Mouse (Mus musculus) intestine, postnatal 0 days (tissue): ENCODE data around the gene Tmem231. TPM values are rescaled to one million over a fixed set of nuclear protein-coding genes. Genes with fewer than 3 reads are reported as not detected.

Experiments used
- ATAC-seq: fragments of 200-750 bp; cut with Nextera tagmentation; 2 replicates; pipeline ENCODE4 v1.8.0; 2017; ENCODE audit warnings: mild to moderate bottlenecking, moderate TSS enrichment, moderate library complexity
- H3K27ac ChIP-seq: fragments of 300-500 bp; sonication (generic); 2 replicates; pipeline ENCODE4 v1.5.1; 2014; ENCODE audit warnings: mild to moderate bottlenecking, low read depth, low read length, moderate library complexity
- H3K27me3 ChIP-seq: fragments of 300-500 bp; sonication (generic); replicated peaks from 2 replicates; pipeline ENCODE4 v1.6.1; 2014; ENCODE audit warnings: low read length, mixed read lengths; ENCODE audit not compliant: control insufficient read depth, insufficient read depth
- H3K36me3 ChIP-seq: fragments of 300-500 bp; sonication (generic); 2 replicates; pipeline ENCODE4 v1.6.1; 2014; ENCODE audit warnings: mild to moderate bottlenecking, moderate library complexity; ENCODE audit not compliant: control insufficient read depth, insufficient read depth
- H3K4me1 ChIP-seq: fragments of 300-500 bp; sonication (generic); replicated peaks from 2 replicates; pipeline ENCODE4 v1.6.1; 2014; ENCODE audit warnings: antibody characterized with exemption, low read length, mixed read lengths; ENCODE audit not compliant: control insufficient read depth, insufficient read depth
- H3K4me2 ChIP-seq: fragments of 300-500 bp; sonication (generic); replicated peaks from 2 replicates; pipeline ENCODE4 v1.6.1; 2014; ENCODE audit warnings: low read depth, mild to moderate bottlenecking, moderate library complexity
- H3K4me3 ChIP-seq: fragments of 300-500 bp; sonication (generic); 2 replicates; pipeline ENCODE4 v1.5.1; 2014; ENCODE audit warnings: low read depth, low read length
- H3K9ac ChIP-seq: fragments of 300-500 bp; sonication (generic); 2 replicates; pipeline ENCODE4 v1.6.1; 2014; ENCODE audit warnings: mild to moderate bottlenecking, low read depth, low read length
- H3K9me3 ChIP-seq: fragments of 300-500 bp; sonication (generic); 2 replicates; pipeline ENCODE4 v1.6.1; 2016; ENCODE audit warnings: mixed run types; ENCODE audit not compliant: control insufficient read depth
- CTCF ChIP-seq: sonication (generic); IDR thresholded peaks from 2 replicates; pipeline ENCODE4 v1.5.1; 2016; ENCODE audit warnings: low read depth, mild to moderate bottlenecking, control low read depth, antibody characterized with exemption, moderate library complexity
- WGBS: fragments of 180-500 bp; shearing (Covaris S2); extraction: QIAGEN DNeasy Blood & Tissue Kit; methylation state at CpG from one replicate; pipeline ENCODE4 v1.1.7; 2014; 5-methylcytosine and 5-hydroxymethylcytosine counted together
- polyA plus RNA-seq: library from polyadenylated mRNA; unstranded; fragments of >200 nt; fragmentation: Nextera tagmentation; extraction: Ambion mirVana; gene quantifications from 2 replicates; pipeline ENCODE4 v1.2.1, GENCODE M21; 2015

Gene Tmem231
- 1.8 and 2.2 TPM in 2 replicates for polyA plus RNA-seq

- no peaks in the 10 kb centered on the region for H3K4me1 ChIP-seq
- ATAC-seq: peak; percentile 93
- peak within 1 kb of the TSS; percentile 62 for H3K4me3 ChIP-seq
- H3K4me2 ChIP-seq: peak within 1 kb of the TSS; percentile 98
- H3K27me3 ChIP-seq: no peaks in the 10 kb centered on the region
- no peaks in the 10 kb centered on the region for H3K9me3 ChIP-seq
- no peaks in the 10 kb centered on the region for H3K36me3 ChIP-seq
- no peak within 1 kb of the TSS for H3K27ac ChIP-seq
- peak within 1 kb of the TSS; percentile 51 for H3K9ac ChIP-seq
- peak; percentile 42; the same call in 1 of the 2 replicates for TF ChIP-seq CTCF
- WGBS: under 1% methylated on average over 53 of the region's 53 CpGs
These were observed at the start of gene Tmem231 for GRCm38 (mm10) chr8:111933348-111934076. Gene Tmem231 (minus strand): TSS chr8:111933881.

- ATAC-seq: no peak
- peak; percentile 66 for TF ChIP-seq CTCF
- Histone ChIP-seq H3K4me2 (no peak overlapping the region), H3K36me3 (peaks cover 23% of the 10 kb centered on the region; the same call in 1 of the 2 replicates), H3K9ac (no peak overlapping the region), H3K4me3 (no peak overlapping the region), H3K4me1 (no peaks in the 10 kb centered on the region), H3K27ac (no peak overlapping the region), H3K9me3 (no peaks in the 10 kb centered on the region), H3K27me3 (no peaks in the 10 kb centered on the region)
- WGBS: 70% methylated on average over 7 of the region's 7 CpGs
These were observed 48.4 kb upstream of the Tmem231 start for GRCm38 (mm10) chr8:111982116-111982515.

DNA sequence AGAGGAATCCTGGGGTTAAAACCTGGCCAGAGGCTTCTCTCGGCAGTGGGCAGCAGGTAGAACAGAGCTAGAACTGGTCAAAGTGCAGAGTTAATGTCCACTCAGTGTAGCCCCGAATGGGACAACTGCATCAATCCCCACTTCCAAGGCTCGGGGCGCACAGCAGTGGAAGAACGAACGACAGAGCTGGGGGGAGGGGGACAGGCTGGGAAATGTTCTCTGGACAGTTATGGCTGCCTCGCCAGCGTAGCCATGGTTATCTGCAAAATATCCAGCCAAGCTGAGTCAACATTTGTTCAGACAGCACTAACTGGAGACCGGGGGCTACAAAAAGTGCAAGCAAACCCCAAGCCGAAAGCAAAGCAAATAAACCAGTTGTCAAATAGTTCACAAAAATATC lies 44.5 kb upstream of the Tmem231 start:
- Histone ChIP-seq H3K4me2 (no peak overlapping the region), H3K9ac (no peak overlapping the region), H3K9me3 (no peaks in the 10 kb centered on the region), H3K36me3 (peaks cover 24% of the 10 kb centered on the region; the same call in 1 of the 2 replicates), H3K27ac (no peak overlapping the region), H3K4me1 (no peaks in the 10 kb centered on the region), H3K4me3 (no peak overlapping the region), H3K27me3 (no peaks in the 10 kb centered on the region)
- no peak for ATAC-seq
- 59% methylated on average over 10 of the region's 10 CpGs for WGBS
- no peak for TF ChIP-seq CTCF

- Histone ChIP-seq H3K27ac (no peak overlapping the region), H3K4me1 (no peaks in the 10 kb centered on the region), H3K9me3 (no peaks in the 10 kb centered on the region), H3K4me3 (no peak overlapping the region), H3K4me2 (no peak overlapping the region), H3K27me3 (no peaks in the 10 kb centered on the region), H3K36me3 (peaks cover 21% of the 10 kb centered on the region; the same call in 1 of the 2 replicates), H3K9ac (no peak overlapping the region)
- no peak for TF ChIP-seq CTCF
- 77% methylated on average over 2 of the region's 2 CpGs for WGBS
- ATAC-seq: no peak
These were observed 42.6 kb upstream of the Tmem231 start for GRCm38 (mm10) chr8:111976326-111976725.

GRCm38 (mm10) chr8:111975706-111976105 lies 42.0 kb upstream of the Tmem231 start:
- 82% methylated on average over 2 of the region's 2 CpGs for WGBS
- no peak for TF ChIP-seq CTCF
- Histone ChIP-seq H3K27me3 (no peaks in the 10 kb centered on the region), H3K9me3 (no peaks in the 10 kb centered on the region), H3K4me2 (no peak overlapping the region), H3K36me3 (peaks cover 21% of the 10 kb centered on the region; the same call in 1 of the 2 replicates), H3K9ac (no peak overlapping the region), H3K4me3 (no peak overlapping the region), H3K27ac (no peak overlapping the region), H3K4me1 (no peaks in the 10 kb centered on the region)
- no peak for ATAC-seq

GRCm38 (mm10) chr8:111974138-111974537 lies 40.5 kb upstream of the Tmem231 start:
- Histone ChIP-seq H3K36me3 (peaks cover 18% of the 10 kb centered on the region; the same call in 1 of the 2 replicates), H3K27ac (no peak overlapping the region), H3K4me2 (no peak overlapping the region), H3K27me3 (no peaks in the 10 kb centered on the region), H3K4me1 (no peaks in the 10 kb centered on the region), H3K9ac (no peak overlapping the region), H3K9me3 (no peaks in the 10 kb centered on the region), H3K4me3 (no peak overlapping the region)
- no peak for ATAC-seq
- no peak for TF ChIP-seq CTCF
- 97% methylated on average over 12 of the region's 12 CpGs for WGBS
